Mouse (Mus musculus): ENCODE measurements at regions not wholly inside any gene's neighbourhood (a gene's known extent, or its start where the extent isn't known, plus 50 kb on each side); places are given as distances from the start of the nearest gene placed in this dataset.

DNA sequence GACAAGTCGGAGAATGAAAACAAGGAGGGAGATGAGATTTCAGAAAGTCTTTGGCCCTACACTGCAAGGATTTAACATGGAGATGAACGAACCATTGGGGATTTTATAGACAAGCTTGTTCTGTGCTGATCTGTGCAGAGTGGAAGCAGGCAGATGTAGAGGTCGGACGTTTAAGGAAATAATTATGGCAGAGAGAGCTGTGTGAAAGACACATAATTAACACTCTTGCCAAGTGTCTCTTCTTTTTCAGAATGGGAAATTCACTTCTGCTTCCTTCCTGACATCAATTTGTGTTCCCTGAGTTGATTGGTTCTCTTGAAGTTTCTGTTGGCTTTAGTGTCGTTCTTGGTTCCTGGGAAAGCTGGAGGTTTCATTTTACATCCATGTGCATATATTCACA is 302.3 kb upstream of the Nmur2 start:
- no peak for DNase-seq (ENCODE audit: extremely low read depth)
- Histone ChIP-seq H3K79me2 (replicated peaks; ENCODE audit: control insufficient read depth, extremely low read depth, insufficient read depth, poor library complexity, severe bottlenecking) (no peaks in the 10 kb centered on the region), H3K9ac (ENCODE audit: insufficient read depth, low read depth) (no peak overlapping the region), H3K27ac (ENCODE audit: insufficient read depth, low read depth) (no peak overlapping the region), H3K4me1 (ENCODE audit: control insufficient read depth in 1 of 2, insufficient read depth in 2 of 2) (peaks cover 0 to 15% of the 10 kb centered on the region in 2 experiments; a peak in 2 of 4 replicates), H3K4me2 (ENCODE audit: insufficient read depth, low read depth, poor library complexity, severe bottlenecking) (no peak overlapping the region), H3K27me3 (replicated peaks) (no peaks in the 10 kb centered on the region), H3K36me3 (replicated peaks in 1 of 2; ENCODE audit: control insufficient read depth in 1 of 2, insufficient read depth in 1 of 2, low read length in 1 of 2) (no peaks in the 10 kb centered on the region), H3K9me3 (replicated peaks; ENCODE audit: low read length) (peaks cover 39% of the 10 kb centered on the region), H3K4me3 (replicated peaks in 1 of 3; ENCODE audit: low read depth in 2 of 3, low read length in 2 of 3, poor library complexity in 1 of 3) (no peak overlapping the region)
- dilution Hi-C loops (cut with MboI; ENCODE audit: extremely low pct_ligation_motif_present, extremely low pct_unique_long_range_greater_than_20kb, low sequenced_read_pairs) (no loop called here), in situ Hi-C loops (cut with MboI; ENCODE audit: low pct_ligation_motif_present, low pct_unique_long_range_greater_than_20kb, low sequenced_read_pairs) (no loop called here)
- TF ChIP-seq TBP (conservative IDR thresholded peaks at IDR 0.05; ENCODE audit: low read depth, low read length) (no peak), ZKSCAN1 (IDR thresholded peaks at IDR 0.05; ENCODE audit: borderline replicate concordance, low read depth, low read length) (no peak), KAT2A (IDR thresholded peaks at IDR 0.05; ENCODE audit: insufficient replicate concordance, low read length) (no peak), MEF2A (IDR thresholded peaks at IDR 0.05; ENCODE audit: borderline replicate concordance, low read depth, low read length) (no peak), IRF4 (IDR thresholded peaks at IDR 0.05; ENCODE audit: low read depth, low read length) (no peak), MYC (IDR thresholded peaks at IDR 0.05; ENCODE audit: low read depth, low read length) (no peak), ZC3H11A (IDR thresholded peaks at IDR 0.05; ENCODE audit: low read depth, low read length) (no peak), CHD2 (IDR thresholded peaks at IDR 0.05; ENCODE audit: low read length) (no peak), E2F4 (IDR thresholded peaks at IDR 0.05; ENCODE audit: insufficient replicate concordance, low read depth, low read length) (no peak), USF2 (conservative IDR thresholded peaks at IDR 0.05; ENCODE audit: low read depth, low read length) (no peak), ZNF384 (IDR thresholded peaks at IDR 0.05; ENCODE audit: low read depth, low read length) (no peak), POLR2A (IDR thresholded peaks at IDR 0.05; ENCODE audit: low read depth, low read length) (no peak), BHLHE40 (IDR thresholded peaks at IDR 0.05; ENCODE audit: low read depth, low read length) (no peak), ZMIZ1 (IDR thresholded peaks at IDR 0.05; ENCODE audit: low read depth, low read length) (no peak)

DNA sequence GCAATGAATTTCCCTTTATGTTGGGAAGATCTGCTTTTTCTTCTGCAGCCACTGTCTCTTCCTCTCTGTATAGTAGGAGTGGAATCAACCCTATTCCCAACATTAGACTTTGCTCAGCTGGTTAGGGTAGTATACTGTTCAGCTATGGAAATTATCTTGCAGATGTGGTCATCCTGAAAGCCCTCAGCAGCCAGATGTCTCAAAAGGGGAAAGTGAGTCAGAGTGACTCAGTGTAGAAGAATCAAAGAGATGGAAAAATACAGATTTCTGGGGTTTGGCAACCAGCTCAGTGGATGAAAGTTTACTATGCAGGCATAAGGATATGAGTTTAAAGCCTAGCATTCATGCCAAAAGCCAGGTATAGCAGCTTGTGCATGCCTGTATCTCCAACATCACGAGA is 300.9 kb upstream of the Nmur2 start:
- no peak overlapping the region for H3K27ac ChIP-seq (ENCODE audit: insufficient read depth, low read depth)
- H3K4me1 ChIP-seq (ENCODE audit: control insufficient read depth in 1 of 2, insufficient read depth in 2 of 2) = peaks cover 0 to 15% of the 10 kb centered on the region in 2 experiments; a peak in 2 of 4 replicates
- H3K27me3 ChIP-seq (replicated peaks) = no peaks in the 10 kb centered on the region
- no peak overlapping the region for H3K4me2 ChIP-seq (ENCODE audit: insufficient read depth, low read depth, poor library complexity, severe bottlenecking)
- H3K4me3 ChIP-seq (replicated peaks in 1 of 3; ENCODE audit: low read depth in 2 of 3, low read length in 2 of 3, poor library complexity in 1 of 3) = no peak overlapping the region
- peak; percentile 23 for DNase-seq (ENCODE audit: extremely low read depth)
- dilution Hi-C loops (cut with MboI; ENCODE audit: extremely low pct_ligation_motif_present, extremely low pct_unique_long_range_greater_than_20kb, low sequenced_read_pairs) (no loop called here), in situ Hi-C loops (cut with MboI; ENCODE audit: low pct_ligation_motif_present, low pct_unique_long_range_greater_than_20kb, low sequenced_read_pairs) (no loop called here)
- no peaks in the 10 kb centered on the region for H3K79me2 ChIP-seq (replicated peaks; ENCODE audit: control insufficient read depth, extremely low read depth, insufficient read depth, poor library complexity, severe bottlenecking)
- no peak overlapping the region for H3K9ac ChIP-seq (ENCODE audit: insufficient read depth, low read depth)
- H3K9me3 ChIP-seq (replicated peaks; ENCODE audit: low read length) = peaks cover 39% of the 10 kb centered on the region
- no peaks in the 10 kb centered on the region for H3K36me3 ChIP-seq (replicated peaks in 1 of 2; ENCODE audit: control insufficient read depth in 1 of 2, insufficient read depth in 1 of 2, low read length in 1 of 2)
- TF ChIP-seq TBP (conservative IDR thresholded peaks at IDR 0.05; ENCODE audit: low read depth, low read length) (no peak), MAFK (IDR thresholded peaks at IDR 0.05; ENCODE audit: insufficient replicate concordance, low read length) (no peak), EP300 (IDR thresholded peaks at IDR 0.05; ENCODE audit: low read length) (peak; percentile 71), IRF4 (IDR thresholded peaks at IDR 0.05; ENCODE audit: low read depth, low read length) (0 out of 2 replicates have a peak, but pooled peaks have one; percentile 12), ETS1 (conservative IDR thresholded peaks at IDR 0.05; ENCODE audit: low read depth, low read length) (peak; percentile 68), JUND (conservative IDR thresholded peaks at IDR 0.05; ENCODE audit: low read depth, low read length) (peak; percentile 50), TCF12 (IDR thresholded peaks at IDR 0.05; ENCODE audit: low read depth, low read length) (no peak), NELFE (IDR thresholded peaks at IDR 0.05; ENCODE audit: low read depth, low read length) (no peak), PAX5 (IDR thresholded peaks at IDR 0.05; ENCODE audit: low read length) (no peak), BHLHE40 (IDR thresholded peaks at IDR 0.05; ENCODE audit: low read depth, low read length) (no peak), KAT2A (IDR thresholded peaks at IDR 0.05; ENCODE audit: insufficient replicate concordance, low read length) (no peak), SIN3A (IDR thresholded peaks at IDR 0.05; ENCODE audit: low read length) (no peak)
